Mouse (Mus musculus): ENCODE data around the gene Jchain. TPM values are rescaled to one million over a fixed set of nuclear protein-coding genes. Genes with fewer than 3 reads are reported as not detected.

Gene Jchain
- polyA plus RNA-seq, 1 experiment from 2014 or later = 0.11 TPM

- Histone ChIP-seq H3K27me3 (ENCODE audit: low read depth, poor library complexity, severe bottlenecking) (no peaks in the 10 kb centered on the region), H3K4me1 (no peaks in the 10 kb centered on the region), H3K9me3 (replicated peaks) (no peaks in the 10 kb centered on the region), H3K27ac (replicated peaks) (no peak overlapping the region), H3K36me3 (no peaks in the 10 kb centered on the region), H3K4me3 (no peak overlapping the region)
- 83% methylated on average over 2 of the region's 2 CpGs for WGBS
- DNase-seq (ENCODE audit: low spot score) = no peak
Observed at GRCm38 (mm10) chr5:88489004-88489403, 38.7 kb downstream of the Jchain start.

- Histone ChIP-seq H3K36me3 (no peaks in the 10 kb centered on the region), H3K27ac (replicated peaks) (no peak within 1 kb of the TSS)
- no peak for DNase-seq (ENCODE audit: low spot score)
Observed at GRCm38 (mm10) chr5:88487675-88488074, 40.0 kb downstream of the Jchain start, which contains the start of gene Enam. TSS of gene Enam (plus strand) at chr5:88487975.

More at GRCm38 (mm10) chr5:88487675-88488074, 40.0 kb downstream of the Jchain start, which contains the start of gene Enam:
- Histone ChIP-seq H3K9me3 (replicated peaks) (no peaks in the 10 kb centered on the region), H3K4me3 (no peak within 1 kb of the TSS), H3K27me3 (ENCODE audit: low read depth, poor library complexity, severe bottlenecking) (no peaks in the 10 kb centered on the region), H3K4me1 (no peaks in the 10 kb centered on the region)

Other genes with a start within 250 kb of the Jchain start
- not detected in 2 replicates for gene Prol1, start 210.6 kb downstream of the Jchain start, polyA plus RNA-seq (2016; fragmentation: Nextera tagmentation; extraction: Ambion mirVana)
- not detected in 2 replicates for gene Amtn, start 151.8 kb downstream of the Jchain start, polyA plus RNA-seq (2016; fragmentation: Nextera tagmentation; extraction: Ambion mirVana)
- gene Ambn, start 71.9 kb downstream of the Jchain start, polyA plus RNA-seq (2016; fragmentation: Nextera tagmentation; extraction: Ambion mirVana) = 0.07 TPM in 1 of 2 replicates, not detected in the other
- gene Enam, start 39.9 kb downstream of the Jchain start, polyA plus RNA-seq (2016; fragmentation: Nextera tagmentation; extraction: Ambion mirVana) = not detected in 2 replicates
- 72.4 and 78.3 TPM in 2 replicates for gene Utp3, start 26.6 kb upstream of the Jchain start, polyA plus RNA-seq (2016; fragmentation: Nextera tagmentation; extraction: Ambion mirVana)
- 46.8 and 90.3 TPM in 2 replicates for gene Rufy3, start 37.1 kb upstream of the Jchain start, polyA plus RNA-seq (2016; fragmentation: Nextera tagmentation; extraction: Ambion mirVana)
- gene Grsf1, start 148.3 kb upstream of the Jchain start, polyA plus RNA-seq (2016; fragmentation: Nextera tagmentation; extraction: Ambion mirVana) = 79.7 and 81.7 TPM in 2 replicates
- gene Mob1b, start 193.0 kb upstream of the Jchain start, polyA plus RNA-seq (2016; fragmentation: Nextera tagmentation; extraction: Ambion mirVana) = 10.8 and 13.2 TPM in 2 replicates
- 118 and 119 TPM in 2 replicates for gene Dck, start 237.1 kb upstream of the Jchain start, polyA plus RNA-seq (2016; fragmentation: Nextera tagmentation; extraction: Ambion mirVana)